Comparison of ENCODE assay signal across 24 mouse cellular contexts in genomic region chr17:79602381-79602780, GRCm38 (mm10).
"Had no signal": no experiment of that assay in that cellular context is flagged by ENCODE, and none has a peak within 500 bp of the region (broad histone marks: within the 10 kb centered on the region; RNA-seq: fewer than 3 reads in every experiment).

No protein-coding gene starts in this region.

- H3K4me2 ChIP-seq: heart, embryonic 12.5 days; hindbrain, embryonic 13.5 days; hindbrain, embryonic 15.5 days; kidney, embryonic 15.5 days; limb, embryonic 13.5 days; limb, embryonic 15.5 days; liver, embryonic 12.5 days had no signal

- H3K36me3 ChIP-seq: heart, embryonic 12.5 days; hindbrain, embryonic 13.5 days; hindbrain, embryonic 15.5 days; kidney, embryonic 15.5 days; limb, embryonic 13.5 days; limb, embryonic 15.5 days; liver, embryonic 12.5 days had no signal

- DNase-seq: forebrain, postnatal 0 days; gastrocnemius, postnatal 14 days; gastrocnemius, postnatal 36 days; heart, adult 11 months; heart, adult 2 months; heart, postnatal 14 days; heart, postnatal 36 days; kidney, adult 11 months; kidney, adult 2 months; kidney, adult 9 months; kidney, postnatal 14 days; kidney, postnatal 36 days; layer of hippocampus, adult 9-11 months; layer of hippocampus, postnatal 36 days; left cerebral cortex, postnatal 4 days had no signal

- ATAC-seq: forebrain, postnatal 0 days; hindbrain, postnatal 0 days; liver, embryonic 12.5 days had no signal

- H3K4me3 ChIP-seq: heart, adult 2 months; heart, embryonic 12.5 days; hindbrain, embryonic 13.5 days; hindbrain, embryonic 15.5 days; kidney, embryonic 15.5 days; limb, embryonic 13.5 days; limb, embryonic 15.5 days; liver, embryonic 12.5 days had no signal

- H3K9ac ChIP-seq: forebrain, postnatal 0 days; heart, embryonic 12.5 days; hindbrain, embryonic 13.5 days; hindbrain, embryonic 15.5 days; kidney, embryonic 15.5 days; limb, embryonic 13.5 days; limb, embryonic 15.5 days; liver, embryonic 12.5 days had no signal

- H3K4me1 ChIP-seq: hindbrain, embryonic 15.5 days; limb, embryonic 15.5 days had no signal

- H3K27me3 ChIP-seq: heart, embryonic 12.5 days; hindbrain, embryonic 13.5 days; hindbrain, embryonic 15.5 days; kidney, embryonic 15.5 days; limb, embryonic 13.5 days; limb, embryonic 15.5 days; liver, embryonic 12.5 days had no signal

- H3K27ac ChIP-seq: heart, adult 2 months; hindbrain, embryonic 13.5 days; hindbrain, embryonic 15.5 days; hindbrain, postnatal 0 days; kidney, embryonic 15.5 days; kidney, postnatal 0 days; limb, embryonic 13.5 days; limb, embryonic 15.5 days; liver, embryonic 12.5 days had no signal

- H3K9me3 ChIP-seq: heart, embryonic 12.5 days; hindbrain, embryonic 13.5 days; hindbrain, embryonic 15.5 days; kidney, embryonic 15.5 days; limb, embryonic 13.5 days; limb, embryonic 15.5 days; liver, embryonic 12.5 days had no signal
